Mouse (Mus musculus) small intestine, adult 2 months (tissue): Measurements from ENCODE around the gene Ccnd3.

Experiments used
- CTCF ChIP-seq: fragments of 200-500 bp; IDR thresholded peaks from 2 replicates; pipeline ENCODE4 v1.5.1; 2012; ENCODE audit warnings: low read depth, mild to moderate bottlenecking, control low read depth, inconsistent platforms, low read length, moderate library complexity, mixed read lengths; ENCODE audit not compliant: insufficient replicate concordance, insufficient read length; ENCODE audit errors: extremely low read depth
- POLR2A ChIP-seq: fragments of 200-500 bp; IDR thresholded peaks from 2 replicates; pipeline ENCODE4 v1.6.1; 2012; ENCODE audit warnings: low read depth, mild to moderate bottlenecking, control low read depth, inconsistent platforms, low read length, moderate library complexity

GRCm38 (mm10) chr17:47533691-47534090, 28.8 kb downstream of the Ccnd3 start:
- no peak for TF ChIP-seq CTCF
- no peak for TF ChIP-seq POLR2A
